Mouse (Mus musculus) liver, embryonic 14.5 days (tissue): ENCODE results near the gene Ppfibp1. TPM values are rescaled to one million over a fixed set of nuclear protein-coding genes. Genes with fewer than 3 reads are reported as not detected.

Source experiments
- ATAC-seq: fragments of 200-750 bp; cut with Nextera tagmentation; 2 replicates; pipeline ENCODE4 v1.8.0; 2017; ENCODE audit warnings: moderate number of reproducible peaks, mild to moderate bottlenecking, moderate library complexity; ENCODE audit not compliant: insufficient read depth
- DNase-seq, 3 experiments: peaks; one replicate each; pipeline ENCODE4 v3.0.0-alpha.2; 2012 to 2013; ENCODE audit warnings: low read depth in 3 of 3, low spot score in 3 of 3
- H3K27ac ChIP-seq: fragments of 300-500 bp; sonication (generic); 2 replicates; pipeline ENCODE4 v1.5.1; 2014; ENCODE audit warnings: moderate library complexity, mild to moderate bottlenecking, control low read depth, inconsistent platforms
- H3K27me3 ChIP-seq: fragments of 300-500 bp; sonication (generic); 2 replicates; pipeline ENCODE4 v1.6.1; 2014; ENCODE audit warnings: mild to moderate bottlenecking, low read length, moderate library complexity; ENCODE audit not compliant: control insufficient read depth, insufficient read depth
- H3K36me3 ChIP-seq: fragments of 300-500 bp; sonication (generic); replicated peaks from 2 replicates; pipeline ENCODE4 v1.6.1; 2014; ENCODE audit warnings: low read depth; ENCODE audit not compliant: control insufficient read depth, insufficient read depth
- H3K4me1 ChIP-seq, 2 experiments: fragments of 200-500 bp in 1 of 2; fragments of 300-500 bp in 1 of 2; sonication (generic) in 1 of 2; replicated peaks; 2 replicates each; pipeline ENCODE4 v1.6.1; 2012 to 2014; ENCODE audit warnings: antibody characterized with exemption in 1 of 2, inconsistent platforms in 1 of 2, low read length in 1 of 2; ENCODE audit not compliant: control insufficient read depth in 2 of 2, insufficient read depth in 2 of 2
- H3K4me2 ChIP-seq: fragments of 300-500 bp; sonication (generic); 2 replicates; pipeline ENCODE4 v1.6.1; 2014; ENCODE audit warnings: low read depth, mild to moderate bottlenecking, control low read depth, moderate library complexity
- H3K4me3 ChIP-seq, 2 experiments: fragments of 200-500 bp in 1 of 2; fragments of 300-500 bp in 1 of 2; sonication (generic) in 1 of 2; 2 replicates each; pipeline ENCODE4 v1.5.1; 2012 to 2014; ENCODE audit warnings: low read depth in 2 of 2, low read length in 2 of 2, mild to moderate bottlenecking in 2 of 2, control low read depth in 1 of 2, inconsistent platforms in 1 of 2, moderate library complexity in 1 of 2; ENCODE audit not compliant: insufficient read depth in 1 of 2
- H3K9ac ChIP-seq: fragments of 300-500 bp; sonication (generic); replicated peaks from 2 replicates; pipeline ENCODE4 v1.6.1; 2014; ENCODE audit warnings: mild to moderate bottlenecking, control low read depth, moderate library complexity
- H3K9me3 ChIP-seq: fragments of 300-500 bp; sonication (generic); 2 replicates; pipeline ENCODE4 v1.6.1; 2016; ENCODE audit warnings: low read length, mixed read lengths; ENCODE audit not compliant: control insufficient read depth
- CTCF ChIP-seq: IDR thresholded peaks from 2 replicates; pipeline ENCODE4 v1.5.1; 2016; ENCODE audit warnings: antibody characterized with exemption, low read depth, control low read depth
- EP300 ChIP-seq: IDR thresholded peaks from 2 replicates; pipeline ENCODE4 v1.6.1; 2016; ENCODE audit warnings: antibody characterized with exemption, low read depth
- WGBS: fragments of 180-500 bp; shearing (Covaris S2); extraction: QIAGEN DNeasy Blood & Tissue Kit; methylation state at CpG from one replicate; pipeline ENCODE4 v1.1.7; 2014; ENCODE audit not compliant: insufficient replicate concordance; 5-methylcytosine and 5-hydroxymethylcytosine counted together
- polyA plus RNA-seq, 2 experiments: library from polyadenylated mRNA; depleted of rRNA in 1 of 2; stranded (reverse) in 1 of 2; unstranded in 1 of 2; fragments of >200 nt; fragmentation: Nextera tagmentation in 1 of 2; extraction: Ambion mirVana in 1 of 2; gene quantifications; 2 replicates each; pipeline versions ENCODE4 v1.2.1 to v1.2.3; 2012 to 2014

Ppfibp1 gene
- polyA plus RNA-seq, 2 experiments: 5.2 to 9.1 TPM

DNA sequence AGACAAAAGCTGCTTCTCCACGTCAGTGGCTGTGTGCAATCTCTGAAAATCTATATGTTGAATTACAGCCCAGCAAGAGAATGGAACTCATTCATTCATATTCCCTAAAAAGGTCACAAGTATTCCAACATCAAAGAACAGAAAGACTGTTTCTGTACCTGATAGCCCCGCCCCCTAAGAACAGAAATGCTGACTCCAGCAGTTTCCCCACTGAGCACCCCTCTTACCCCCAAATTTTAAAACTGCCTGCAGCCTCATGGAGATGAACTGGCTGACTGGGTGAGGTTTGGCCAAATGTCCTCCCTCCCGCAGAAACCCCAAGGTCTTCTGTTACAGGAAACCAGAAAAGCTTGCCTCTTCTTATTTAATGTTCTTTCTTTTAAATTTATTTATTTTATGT is 40.9 kb upstream of the Ppfibp1 start:
- H3K9me3 ChIP-seq: no peaks in the 10 kb centered on the region

DNA sequence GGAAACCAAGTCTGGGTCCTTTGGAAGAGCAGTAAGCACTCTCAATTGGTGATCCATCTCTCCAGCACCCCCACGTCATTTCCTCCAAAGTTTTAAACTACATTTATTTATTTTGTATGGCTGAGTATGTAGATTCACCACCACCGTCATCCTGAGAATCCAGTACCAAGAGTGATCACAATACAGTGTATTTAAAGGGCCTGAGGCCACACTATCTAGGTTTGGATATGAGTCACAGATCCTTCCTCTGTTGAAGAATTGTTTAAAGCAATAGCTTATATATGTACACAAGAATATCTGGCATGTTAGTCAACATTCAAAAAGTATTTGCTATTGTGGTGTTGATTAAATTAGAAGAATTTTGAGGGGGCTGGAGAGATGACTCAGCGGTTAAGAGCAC is 40.0 kb upstream of the Ppfibp1 start:
- Histone ChIP-seq H3K9me3 (no peaks in the 10 kb centered on the region), H3K27ac (no peak overlapping the region), H3K4me3 (no peak overlapping the region), H3K27me3 (no peaks in the 10 kb centered on the region), H3K4me2 (no peak overlapping the region), H3K4me1 (peaks cover 3 to 25% of the 10 kb centered on the region in 2 experiments; a peak in 3 of 4 replicates), H3K9ac (no peak overlapping the region), H3K36me3 (no peaks in the 10 kb centered on the region)
- DNase-seq (no peak), ATAC-seq (no peak)
- TF ChIP-seq EP300 (no peak), CTCF (no peak)
- 70% methylated on average over 3 of the region's 3 CpGs for WGBS

More for the DNA sequence above, 40.9 kb upstream of the Ppfibp1 start:
- Histone ChIP-seq H3K4me1 (peaks cover 3 to 19% of the 10 kb centered on the region in 2 experiments; a peak in 3 of 4 replicates), H3K4me3 (no peak overlapping the region), H3K36me3 (no peaks in the 10 kb centered on the region), H3K4me2 (no peak overlapping the region), H3K9ac (no peak overlapping the region), H3K27me3 (no peaks in the 10 kb centered on the region), H3K27ac (no peak overlapping the region)
- DNase-seq (no peak), ATAC-seq (no peak)
- TF ChIP-seq EP300 (no peak), CTCF (no peak)
- WGBS: 57% methylated on average over 3 of the region's 3 CpGs

DNA sequence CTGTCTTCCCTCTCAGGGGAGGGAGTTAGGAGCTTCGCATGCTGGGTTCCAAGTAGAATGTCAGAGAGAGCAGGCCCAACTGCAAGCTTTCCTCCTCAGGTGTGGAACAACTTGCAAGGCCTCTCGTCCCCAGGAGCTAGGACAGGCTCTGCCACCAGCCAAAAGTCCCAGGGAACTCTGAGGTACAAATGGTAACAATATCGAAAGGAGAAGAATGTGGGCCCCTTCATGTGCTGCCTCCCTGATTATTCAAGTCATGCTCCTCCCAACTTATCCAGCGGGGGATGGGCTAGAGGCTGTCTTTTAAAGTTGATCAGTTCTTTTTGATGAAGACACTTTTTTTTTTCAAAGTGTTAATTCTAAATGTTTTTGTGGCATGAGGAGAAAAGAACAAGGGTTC is 38.2 kb upstream of the Ppfibp1 start, which contains the start of gene Smco2:
TSS of gene Smco2 (plus strand) at position 55 of the 400 bp plus-strand sequence.
- TF ChIP-seq CTCF (no peak), EP300 (no peak)
- H3K4me3 ChIP-seq: no peak within 1 kb of the TSS
- peak within 1 kb of the TSS; percentile 33 for H3K4me2 ChIP-seq
- no peaks in the 10 kb centered on the region for H3K27me3 ChIP-seq
- peaks cover 3 to 25% of the 10 kb centered on the region in 2 experiments; a peak in 3 of 4 replicates for H3K4me1 ChIP-seq
- DNase-seq: no peak
- ATAC-seq: peak; percentile 72
- no peaks in the 10 kb centered on the region for H3K36me3 ChIP-seq
- H3K9ac ChIP-seq: no peak within 1 kb of the TSS
- H3K27ac ChIP-seq: no peak within 1 kb of the TSS
- H3K9me3 ChIP-seq: no peaks in the 10 kb centered on the region
- 46% methylated on average over 4 of the region's 4 CpGs for WGBS

DNA sequence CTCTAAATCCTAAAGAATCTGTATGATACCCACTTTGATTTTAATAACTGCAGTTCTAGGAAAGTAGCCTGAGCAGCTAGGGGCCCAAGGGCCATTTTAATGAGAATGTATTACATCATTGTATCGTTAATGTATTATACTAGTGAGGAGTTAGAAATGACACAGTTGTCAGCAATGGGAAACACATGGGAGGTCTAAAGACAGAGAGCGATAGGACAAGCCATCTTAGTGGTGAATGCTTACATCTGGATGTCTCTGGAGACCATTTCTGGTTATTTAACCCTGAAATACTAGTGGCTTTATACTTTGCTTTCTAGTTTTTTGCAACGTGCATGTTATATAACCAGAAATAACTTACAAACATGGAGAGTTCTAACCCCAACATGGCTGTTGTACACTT is 36.4 kb upstream of the Ppfibp1 start:
- Histone ChIP-seq H3K9ac (no peak overlapping the region), H3K27ac (no peak overlapping the region)
- DNase-seq: no peak

DNA sequence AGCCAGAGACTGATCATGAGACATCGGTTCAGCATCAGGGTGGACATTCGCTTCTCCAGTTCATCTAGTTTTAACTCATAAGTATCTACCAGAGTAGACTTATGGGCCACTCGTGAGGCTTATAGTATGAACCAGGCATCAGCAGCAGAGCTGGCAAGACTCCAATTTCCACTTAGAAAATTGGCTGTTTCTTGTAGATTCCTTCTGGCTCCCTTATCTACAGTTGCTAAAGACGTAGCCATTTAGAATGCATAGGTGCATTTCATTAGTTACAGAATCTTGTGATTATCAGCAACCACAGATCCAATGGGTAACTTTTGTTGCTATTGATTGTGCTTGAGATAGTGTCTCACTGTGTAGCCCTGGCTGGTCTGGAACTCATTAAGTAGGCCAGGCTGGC is 35.5 kb upstream of the Ppfibp1 start:
- ATAC-seq: no peak
- TF ChIP-seq CTCF: no peak
- 0 out of 2 replicates have a peak, but pooled peaks have one; percentile 8 for TF ChIP-seq EP300
- 38% methylated on average over 4 of the region's 4 CpGs for WGBS

More for the DNA sequence above, 36.4 kb upstream of the Ppfibp1 start:
- Histone ChIP-seq H3K9me3 (no peaks in the 10 kb centered on the region), H3K4me1 (peaks cover 3 to 20% of the 10 kb centered on the region in 2 experiments; a peak in 3 of 4 replicates), H3K27me3 (no peaks in the 10 kb centered on the region), H3K36me3 (no peaks in the 10 kb centered on the region), H3K4me3 (no peak overlapping the region), H3K4me2 (no peak overlapping the region)
- TF ChIP-seq CTCF: no peak
- TF ChIP-seq EP300: no peak
- ATAC-seq: no peak
- WGBS: 66% methylated on average over 3 of the region's 3 CpGs

More for the DNA sequence above, 35.5 kb upstream of the Ppfibp1 start:
- H3K4me3 ChIP-seq: no peak overlapping the region
- no peak overlapping the region for H3K4me2 ChIP-seq
- H3K27me3 ChIP-seq: no peaks in the 10 kb centered on the region
- H3K36me3 ChIP-seq: no peaks in the 10 kb centered on the region
- H3K27ac ChIP-seq: no peak overlapping the region
- peaks cover 3 to 20% of the 10 kb centered on the region in 2 experiments; a peak in 3 of 4 replicates for H3K4me1 ChIP-seq
- DNase-seq: no peak
- H3K9me3 ChIP-seq: no peaks in the 10 kb centered on the region
- H3K9ac ChIP-seq: no peak overlapping the region
